Mouse (Mus musculus) liver, postnatal 0 days (tissue): ENCODE data around the gene 4921504E06Rik.

ENCODE experiments used
- CTCF ChIP-seq: sonication (generic); IDR thresholded peaks from 2 replicates; pipeline ENCODE4 v1.5.1; 2016; ENCODE audit warnings: antibody characterized with exemption, low read depth
- EP300 ChIP-seq: IDR thresholded peaks from 2 replicates; pipeline ENCODE4 v1.6.1; 2016; ENCODE audit warnings: antibody characterized with exemption, low read depth, mild to moderate bottlenecking

- no peak for TF ChIP-seq CTCF
- no peak for TF ChIP-seq EP300
These were observed 47.7 kb upstream of the 4921504E06Rik start for GRCm38 (mm10) chr2:19601386-19601925.
